Mouse (Mus musculus) cortical plate, adult 2 months (tissue): ENCODE measurements around the gene Tmem136. TPM values are rescaled to one million over a fixed set of nuclear protein-coding genes. Genes with fewer than 3 reads are reported as not detected.

ENCODE experiments used
- H3K27ac ChIP-seq: fragments of 200-500 bp; 2 replicates; pipeline ENCODE4 v1.5.1; 2012; ENCODE audit warnings: low read length, control low read depth, inconsistent platforms; ENCODE audit not compliant: insufficient read depth
- H3K4me1 ChIP-seq: fragments of 200-500 bp; 2 replicates; pipeline ENCODE4 v1.6.1; 2011; ENCODE audit warnings: low read length; ENCODE audit not compliant: control insufficient read depth, insufficient read depth
- H3K4me3 ChIP-seq: fragments of 200-500 bp; 2 replicates; pipeline ENCODE4 v1.5.1; 2011; ENCODE audit warnings: mild to moderate bottlenecking, low read length, control low read depth; ENCODE audit not compliant: insufficient read depth
- CTCF ChIP-seq: fragments of 200-500 bp; IDR thresholded peaks from 2 replicates; pipeline ENCODE4 v1.5.1; 2011; ENCODE audit warnings: mild to moderate bottlenecking, control low read depth, low read length; ENCODE audit not compliant: insufficient read depth; ENCODE audit errors: extremely low read depth
- POLR2A ChIP-seq: fragments of 200-500 bp; IDR thresholded peaks from 2 replicates; pipeline ENCODE4 v1.6.1; 2011; ENCODE audit warnings: mild to moderate bottlenecking, low read length, control low read depth; ENCODE audit not compliant: insufficient read depth; ENCODE audit errors: extremely low read depth
- polyA plus RNA-seq: library from polyadenylated mRNA; depleted of rRNA; stranded (reverse); fragments of >200 nt; gene quantifications from 2 replicates; pipeline ENCODE4 v1.2.3, GENCODE M21; 2012

The Tmem136 gene
- polyA plus RNA-seq, 1 experiment: 20.9 TPM

- TF ChIP-seq CTCF (no peak), POLR2A (no peak)
- Histone ChIP-seq H3K4me1 (peaks cover 15% of the 10 kb centered on the region), H3K27ac (no peak overlapping the region), H3K4me3 (no peak overlapping the region)
Observed at GRCm38 (mm10) chr9:43093803-43094202, 22.6 kb downstream of the Tmem136 start.

- H3K4me3 ChIP-seq: no peak overlapping the region
- no peak overlapping the region for H3K27ac ChIP-seq
- no peak for TF ChIP-seq POLR2A
- no peak for TF ChIP-seq CTCF
- no peaks in the 10 kb centered on the region; the same call in 1 of the 2 replicates for H3K4me1 ChIP-seq
Observed at GRCm38 (mm10) chr9:43085686-43086285, 30.6 kb downstream of the Tmem136 start.

DNA sequence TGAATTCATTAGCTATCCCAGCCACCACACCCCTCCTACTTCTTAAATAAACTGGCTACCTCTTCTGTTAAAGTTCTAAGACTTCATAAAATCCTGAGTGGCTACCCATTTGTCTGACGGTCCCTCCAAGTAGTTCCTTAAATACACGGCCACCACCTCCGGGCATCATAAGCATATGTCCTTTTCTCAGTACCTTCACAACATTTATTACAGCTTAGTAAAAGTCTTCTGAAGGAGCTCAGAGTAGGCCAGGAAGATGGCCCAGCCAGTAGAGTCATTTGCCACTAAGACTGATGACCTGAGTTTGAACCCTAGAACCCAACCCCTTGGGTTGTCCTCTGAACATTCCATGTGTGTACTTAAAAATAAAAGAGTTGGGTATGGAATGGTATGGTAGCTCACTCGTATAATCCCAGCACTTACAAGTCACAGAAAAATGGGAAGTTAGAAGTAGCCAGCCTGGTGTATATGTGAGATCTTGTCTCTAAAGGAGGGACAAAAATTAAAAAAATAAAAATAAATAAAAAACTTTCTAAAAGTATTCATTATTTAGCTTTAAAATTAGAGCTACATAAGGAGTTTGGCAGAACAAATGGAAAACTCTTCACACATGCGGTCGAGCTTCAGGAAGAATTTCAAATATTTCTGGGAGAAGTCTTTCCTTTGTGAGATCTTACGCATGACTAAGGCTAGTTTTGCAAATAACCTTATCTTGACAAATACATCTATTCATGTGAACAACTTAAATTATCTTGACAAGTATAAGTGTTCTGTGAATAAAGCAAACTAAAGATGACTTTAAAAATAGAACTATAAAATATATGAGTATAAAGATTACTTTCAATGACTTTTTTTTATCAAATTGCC is 31.6 kb downstream of the Tmem136 start:
- Histone ChIP-seq H3K4me1 (no peaks in the 10 kb centered on the region; the same call in 1 of the 2 replicates), H3K27ac (no peak overlapping the region), H3K4me3 (no peak overlapping the region)
- TF ChIP-seq POLR2A: no peak
- no peak for TF ChIP-seq CTCF

DNA sequence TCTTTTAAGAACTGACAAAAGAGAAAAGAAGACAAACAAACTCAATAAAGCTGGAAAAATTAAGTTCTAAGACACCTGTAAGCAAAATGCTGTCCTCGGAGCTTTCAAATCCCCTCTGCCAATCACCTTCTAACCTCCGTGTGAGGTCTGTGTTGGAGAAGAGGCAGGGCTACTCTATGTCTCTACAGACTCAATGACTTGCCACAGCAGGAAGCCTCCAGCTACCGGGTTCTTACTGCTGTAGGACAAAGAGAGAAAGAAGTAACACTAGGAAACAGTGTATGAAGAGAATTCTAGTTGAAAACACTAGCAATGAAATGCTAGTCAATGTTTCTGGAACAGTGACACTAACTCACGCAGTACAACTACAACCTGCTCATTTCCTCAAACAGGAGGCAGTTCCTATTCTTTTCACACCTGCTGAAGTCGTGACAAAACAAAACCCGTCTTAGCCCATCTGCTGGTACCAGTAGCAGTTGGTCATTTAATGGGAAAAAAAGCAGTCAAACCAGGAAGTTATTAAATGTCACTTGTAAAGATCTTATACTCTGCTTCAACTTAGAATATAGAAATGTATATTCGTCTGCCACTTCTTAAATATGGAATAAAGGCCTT is 32.8 kb downstream of the Tmem136 start:
- Histone ChIP-seq H3K4me1 (no peaks in the 10 kb centered on the region; the same call in 1 of the 2 replicates), H3K27ac (no peak overlapping the region), H3K4me3 (no peak overlapping the region)
- TF ChIP-seq CTCF: no peak

DNA sequence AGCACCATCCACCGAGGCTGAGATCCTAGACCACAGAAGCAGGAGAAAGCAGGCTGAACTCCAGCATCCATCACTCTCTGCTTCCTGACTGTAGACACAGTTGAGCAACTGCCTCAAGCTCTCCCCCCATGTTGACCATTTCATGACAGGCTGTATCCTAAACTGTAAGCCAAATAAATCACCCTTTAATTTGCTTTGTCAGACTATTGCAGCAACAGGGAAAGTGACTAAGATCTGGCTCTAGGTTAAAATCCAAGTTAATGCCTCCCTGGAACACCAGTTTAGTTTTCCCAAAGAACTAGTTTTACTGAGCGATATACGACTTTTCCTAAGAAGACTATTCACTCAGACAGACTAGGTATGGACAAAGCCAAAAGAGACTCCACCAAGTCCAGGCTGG is 37.7 kb downstream of the Tmem136 start:
- Histone ChIP-seq H3K4me3 (no peak overlapping the region), H3K4me1 (no peaks in the 10 kb centered on the region), H3K27ac (no peak overlapping the region)
- no peak for TF ChIP-seq POLR2A
- TF ChIP-seq CTCF: no peak

DNA sequence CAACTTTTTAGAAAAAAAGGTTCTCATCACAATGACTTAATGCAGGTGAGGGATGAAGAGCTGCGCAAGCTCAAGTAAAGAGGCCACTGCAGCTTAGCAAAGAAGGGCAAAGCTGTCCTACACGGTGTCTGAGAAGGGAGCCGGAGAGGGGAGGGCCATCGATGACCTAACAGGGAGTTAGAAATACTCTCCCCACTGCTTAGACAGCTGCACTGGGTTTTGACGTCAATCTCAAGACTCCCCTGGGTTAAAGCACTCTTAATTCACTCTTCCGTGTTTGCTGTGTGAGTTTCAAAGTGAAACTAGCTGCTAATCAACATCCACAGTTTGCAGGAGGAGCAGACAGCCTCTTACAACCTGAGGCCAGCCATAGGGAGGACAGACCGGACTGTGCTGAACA is 40.2 kb downstream of the Tmem136 start:
- TF ChIP-seq POLR2A (no peak), CTCF (no peak)
- peaks cover 2% of the 10 kb centered on the region for H3K4me1 ChIP-seq

GRCm38 (mm10) chr9:43074611-43075010 is 41.8 kb downstream of the Tmem136 start:
- TF ChIP-seq CTCF (no peak), POLR2A (no peak)
- Histone ChIP-seq H3K27ac (no peak overlapping the region), H3K4me1 (peaks cover 2% of the 10 kb centered on the region), H3K4me3 (no peak overlapping the region)

More for the DNA sequence above, 40.2 kb downstream of the Tmem136 start:
- H3K4me3 ChIP-seq: no peak overlapping the region
- H3K27ac ChIP-seq: no peak overlapping the region

GRCm38 (mm10) chr9:43071741-43072140 is 44.6 kb downstream of the Tmem136 start:
- no peak overlapping the region for H3K4me3 ChIP-seq
- no peak for TF ChIP-seq POLR2A
- TF ChIP-seq CTCF: no peak
- H3K27ac ChIP-seq: no peak overlapping the region
- H3K4me1 ChIP-seq: peaks cover 4% of the 10 kb centered on the region

GRCm38 (mm10) chr9:43071176-43071575 is 45.2 kb downstream of the Tmem136 start:
- Histone ChIP-seq H3K4me3 (no peak overlapping the region), H3K27ac (no peak overlapping the region), H3K4me1 (peaks cover 4% of the 10 kb centered on the region)
- TF ChIP-seq POLR2A (no peak), CTCF (no peak)
